Mouse (Mus musculus) ovary, adult 2 months (tissue): ENCODE measurements around the gene Ribc2. TPM values are rescaled to one million over a fixed set of nuclear protein-coding genes. Genes with fewer than 3 reads are reported as not detected.

ENCODE experiments used
- polyA plus RNA-seq: library from polyadenylated mRNA; depleted of rRNA; stranded (reverse); fragments of >200 nt; gene quantifications from 2 replicates; pipeline ENCODE4 v1.2.3, GENCODE M21; 2012; rRNA removed

Ribc2 gene
- 0.40 and 0.46 TPM in 2 replicates for polyA plus RNA-seq

GRCm38 (mm10) chr15:85131275-85132192 lies at the start of gene Ribc2, which contains the start of gene Smc1b:
Gene Ribc2, plus strand, starts transcription at chr15:85132078.
Gene Smc1b, minus strand, starts transcription at chr15:85131964.

Other genes with a start within 250 kb of the Ribc2 start
- gene Gm29666, start 212.0 kb upstream of the Ribc2 start, polyA plus RNA-seq: 0.20 and 0.21 TPM in 2 replicates
- 6.3 and 6.7 TPM in 2 replicates for gene Nup50, start 208.7 kb upstream of the Ribc2 start, polyA plus RNA-seq
- gene 5031439G07Rik, start 143.5 kb upstream of the Ribc2 start, polyA plus RNA-seq: 34.1 and 37.9 TPM in 2 replicates
- 0.77 and 1.4 TPM in 2 replicates for gene Upk3a, start 114.9 kb upstream of the Ribc2 start, polyA plus RNA-seq
- gene Fam118a, start 103.1 kb upstream of the Ribc2 start, polyA plus RNA-seq: 11.6 and 14.0 TPM in 2 replicates
- 0.06 and 0.33 TPM in 2 replicates for gene Smc1b, start 114 bp upstream of the Ribc2 start, polyA plus RNA-seq
- gene Fbln1, start 73.9 kb downstream of the Ribc2 start, polyA plus RNA-seq: 351 and 388 TPM in 2 replicates
- 189 and 216 TPM in 2 replicates for gene Atxn10, start 204.2 kb downstream of the Ribc2 start, polyA plus RNA-seq